Mouse (Mus musculus) bone marrow, adult 2 months (tissue): Measurements from ENCODE around the gene Baz1a. TPM values are rescaled to one million over a fixed set of nuclear protein-coding genes. Genes with fewer than 3 reads are reported as not detected.
A peak's percentile ranks its signal among the peaks of the same experiment; 100 is the strongest.
"Not testable (repeated sequence)": the region's sequence is repeated elsewhere in the genome, so short reads cannot be mapped to it uniquely, and the experiment has no call there.

ENCODE experiments used
- H3K27ac ChIP-seq: fragments of 200-500 bp; 2 replicates; pipeline ENCODE4 v1.5.1; 2012; ENCODE audit warnings: low read depth, mild to moderate bottlenecking, control low read depth, inconsistent platforms, low read length; ENCODE audit not compliant: control insufficient read depth, poor library complexity, insufficient read depth
- H3K4me1 ChIP-seq: fragments of 200-500 bp; 2 replicates; pipeline ENCODE4 v1.6.1; 2011; ENCODE audit warnings: low read length; ENCODE audit not compliant: control insufficient read depth, insufficient read depth
- H3K4me3 ChIP-seq: fragments of 200-500 bp; replicated peaks from 2 replicates; pipeline ENCODE3; 2011; ENCODE audit warnings: mild to moderate bottlenecking, low read depth, low read length, control low read depth; ENCODE audit not compliant: control insufficient read depth
- CTCF ChIP-seq: fragments of 200-500 bp; IDR thresholded peaks from 2 replicates; pipeline ENCODE4 v1.5.1; 2011; ENCODE audit warnings: low read length, control low read depth; ENCODE audit not compliant: control insufficient read depth, insufficient read depth
- POLR2A ChIP-seq: fragments of 200-500 bp; IDR thresholded peaks from 2 replicates; pipeline ENCODE4 v1.6.1; 2011; ENCODE audit warnings: low read depth, mild to moderate bottlenecking, control low read depth, low read length, borderline replicate concordance; ENCODE audit not compliant: control insufficient read depth
- WGBS: fragments of 180-500 bp; shearing (Covaris S2); methylation state at CpG from one replicate; pipeline ENCODE4 v1.1.7; 2018; 5-methylcytosine and 5-hydroxymethylcytosine counted together
- polyA plus RNA-seq: library from polyadenylated mRNA; stranded (reverse); fragments of >200 nt; gene quantifications from 2 replicates; pipeline ENCODE4 v1.2.4, GENCODE M21; 2011; ENCODE audit warnings: low replicate concordance; ENCODE audit not compliant: missing spikeins, insufficient read depth, insufficient read length

The Baz1a gene
- polyA plus RNA-seq, 1 experiment, result 40.3 TPM

DNA sequence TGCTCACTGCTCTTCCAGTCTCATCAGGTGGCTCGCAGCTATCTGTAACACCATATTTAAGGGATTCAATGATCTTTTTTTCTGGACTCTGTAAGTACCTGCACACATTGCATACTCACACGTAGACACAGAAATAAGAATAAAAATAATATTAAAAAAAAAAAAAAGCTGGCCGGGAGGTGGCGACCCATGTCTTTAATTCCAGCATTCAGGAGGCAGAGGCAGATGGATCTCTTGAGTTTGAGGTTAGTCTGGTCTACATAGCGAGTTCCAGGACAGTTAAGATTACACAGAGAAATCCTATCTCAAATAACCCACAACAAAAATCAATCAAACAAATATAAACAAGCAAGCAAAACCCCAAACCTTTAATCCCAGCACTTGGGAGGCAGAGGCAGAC is 10.3 kb downstream of the Baz1a start:
- H3K4me3 ChIP-seq, result no peak overlapping the region
- 88% methylated on average over 5 of the region's 5 CpGs for WGBS

DNA sequence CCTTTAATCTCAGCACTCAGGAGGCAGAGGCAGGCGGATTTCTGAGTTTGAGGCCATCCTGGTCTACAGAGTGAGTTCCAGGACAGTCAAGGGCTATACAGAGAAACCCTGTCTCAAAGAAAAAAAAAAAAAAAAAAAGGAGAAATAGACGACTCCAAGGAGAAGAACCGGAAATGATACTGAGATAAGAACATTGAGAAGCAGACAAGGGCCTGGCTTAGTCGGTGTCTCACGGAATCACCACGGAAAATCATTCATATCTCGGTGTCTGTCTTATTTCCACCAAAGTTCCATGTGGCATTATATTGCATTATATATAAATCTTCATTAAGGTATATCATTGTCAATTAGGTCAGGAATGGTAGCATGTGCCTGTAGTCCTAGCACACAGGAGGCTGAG is 11.6 kb downstream of the Baz1a start:
- WGBS, result 54% methylated on average over 7 of the region's 7 CpGs
- not testable (repeated sequence) for H3K4me1 ChIP-seq, H3K4me3 ChIP-seq, H3K27ac ChIP-seq

More for the DNA sequence above, 10.3 kb downstream of the Baz1a start:
- no peak for TF ChIP-seq CTCF
- no peak for TF ChIP-seq POLR2A
- Histone ChIP-seq H3K27ac (no peak overlapping the region), H3K4me1 (no peaks in the 10 kb centered on the region)

DNA sequence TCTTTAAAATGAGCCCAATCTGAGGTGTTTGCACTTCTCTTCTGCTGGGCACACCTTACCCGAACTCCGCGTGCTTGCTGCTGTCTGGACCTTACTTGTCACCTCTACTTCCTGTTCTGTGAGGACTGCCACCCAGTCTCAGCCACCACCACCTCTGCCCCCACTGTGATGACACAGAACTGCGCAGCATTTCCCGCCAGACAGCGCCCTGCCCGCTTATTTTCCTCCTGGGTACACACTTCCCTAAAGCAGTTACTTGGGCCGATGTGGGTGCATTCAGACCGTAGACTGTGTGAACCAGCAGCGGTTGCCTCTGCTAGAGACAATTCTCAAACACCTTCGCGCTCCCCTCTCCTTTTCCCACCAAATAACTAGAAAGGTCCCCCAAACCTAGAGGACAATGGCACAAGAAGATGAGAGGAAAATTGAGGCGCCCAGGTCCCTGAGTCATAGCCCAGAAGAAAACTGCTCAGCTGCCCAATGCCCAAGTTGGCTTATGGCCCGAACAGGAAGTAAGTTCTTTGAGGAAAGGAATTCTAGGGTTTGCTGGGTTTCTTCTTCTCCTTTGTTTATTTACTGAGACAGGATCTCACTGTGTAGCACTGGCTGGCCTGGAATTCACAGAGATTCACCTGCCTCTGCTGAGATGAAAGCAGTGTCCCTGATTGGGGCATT is 15.0 kb downstream of the Baz1a start:
- H3K4me1 ChIP-seq, result peaks cover 5% of the 10 kb centered on the region
- H3K4me3 ChIP-seq, result peak overlapping the region; percentile 1
- peak overlapping the region; percentile 61 for H3K27ac ChIP-seq
- TF ChIP-seq POLR2A (no peak), CTCF (peak; percentile 4; the same call in 1 of the 2 replicates)
- WGBS, result 4% methylated on average over 14 of the region's 14 CpGs

DNA sequence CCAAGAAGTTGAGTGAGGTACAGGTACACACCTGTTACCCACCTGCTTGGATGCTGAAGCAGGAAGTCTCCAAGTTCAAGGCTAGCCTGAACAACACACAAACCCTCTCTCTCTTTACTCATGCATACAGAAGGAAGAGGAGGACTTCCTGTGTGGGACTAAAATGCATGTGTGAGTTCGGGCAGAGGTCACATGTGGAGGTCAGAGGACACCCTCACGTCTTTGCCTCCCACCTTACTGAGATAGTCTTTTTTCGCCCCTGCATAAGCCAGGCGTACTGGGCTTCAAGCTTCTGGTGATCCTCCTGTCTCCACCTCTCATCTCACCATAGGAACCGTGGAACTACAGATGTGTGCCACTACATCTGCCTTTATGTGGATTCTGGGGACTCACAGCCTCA is 15.7 kb downstream of the Baz1a start:
- peaks cover 5% of the 10 kb centered on the region for H3K4me1 ChIP-seq
- H3K4me3 ChIP-seq, result no peak overlapping the region
- TF ChIP-seq POLR2A (no peak), CTCF (no peak)
- H3K27ac ChIP-seq, result peak overlapping the region; percentile 61; the same call in 1 of the 2 replicates
- 37% methylated on average over 5 of the region's 5 CpGs for WGBS

DNA sequence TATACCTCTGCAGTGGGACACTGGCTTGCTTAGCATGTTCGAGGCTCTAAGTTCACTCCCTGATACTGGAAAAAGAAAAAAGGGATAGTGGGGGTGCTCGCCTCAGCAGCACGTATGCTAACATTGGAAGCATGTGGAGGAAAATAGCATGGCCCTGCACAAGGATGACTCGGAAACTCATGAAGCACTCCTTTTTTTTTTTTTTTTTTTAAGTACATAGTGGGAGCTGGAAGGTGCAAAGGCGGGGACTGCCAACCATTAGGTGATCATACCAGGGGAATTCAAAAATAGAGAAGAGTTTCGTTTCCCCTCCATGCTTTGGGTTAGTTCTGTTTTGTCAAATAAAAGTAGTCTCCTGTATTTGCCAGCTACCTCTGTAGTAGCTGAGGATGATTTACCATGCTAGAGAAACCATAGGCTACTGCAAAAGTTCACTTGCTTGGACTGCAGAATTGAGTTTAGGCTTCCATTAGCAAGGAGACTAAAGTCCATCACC is 17.1 kb downstream of the Baz1a start:
- TF ChIP-seq CTCF (no peak), POLR2A (no peak)
- H3K4me1 ChIP-seq, result peaks cover 6% of the 10 kb centered on the region
- 75% methylated on average over 6 of the region's 6 CpGs for WGBS
- H3K27ac ChIP-seq, result no peak overlapping the region
- no peak overlapping the region for H3K4me3 ChIP-seq

DNA sequence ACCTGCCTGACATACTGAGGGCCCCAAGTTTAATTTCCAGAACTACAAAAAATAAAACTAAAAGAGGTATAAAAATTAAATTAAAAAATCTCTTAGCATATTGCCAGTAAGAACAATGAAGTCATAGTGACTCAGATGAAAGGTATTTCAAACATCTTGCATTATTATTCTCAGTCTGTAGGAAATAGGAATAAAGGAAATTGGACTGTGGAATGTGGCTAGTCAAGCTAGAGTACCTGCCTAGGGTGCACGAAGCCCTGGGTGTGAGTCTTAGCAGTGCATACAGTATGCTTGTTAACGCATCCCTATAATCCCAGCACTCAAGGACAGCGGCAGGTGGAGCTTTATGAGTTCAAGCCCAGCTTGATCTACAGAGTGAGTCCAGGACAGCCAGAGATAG is 18.2 kb downstream of the Baz1a start:
- Histone ChIP-seq H3K4me3 (no peak overlapping the region), H3K4me1 (peaks cover 6% of the 10 kb centered on the region), H3K27ac (no peak overlapping the region)
- TF ChIP-seq POLR2A (no peak), CTCF (no peak)
- 92% methylated on average over 3 of the region's 3 CpGs for WGBS

DNA sequence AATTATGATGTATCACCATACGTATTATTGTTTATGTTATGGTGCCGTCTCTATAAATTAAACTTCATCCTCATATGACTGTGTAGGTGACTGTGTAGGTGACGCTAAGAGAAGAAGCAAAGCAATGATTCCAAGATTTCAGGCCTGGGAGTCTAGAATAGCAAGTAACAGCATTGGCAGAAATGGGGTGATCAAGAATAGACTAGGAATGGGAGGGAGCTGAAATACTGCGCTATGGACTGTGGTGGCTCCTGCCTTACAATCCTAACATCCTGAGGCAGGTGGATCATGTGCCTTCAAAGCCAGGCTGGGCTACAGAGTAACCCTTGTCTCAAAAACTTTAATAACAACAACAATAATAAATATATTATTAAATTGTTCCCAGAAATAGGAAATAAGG is 19.7 kb downstream of the Baz1a start:
- H3K4me1 ChIP-seq, result peaks cover 6% of the 10 kb centered on the region
- H3K27ac ChIP-seq, result no peak overlapping the region
- 84% methylated on average over 4 of the region's 4 CpGs for WGBS
- TF ChIP-seq CTCF, result no peak
- TF ChIP-seq POLR2A, result no peak
- no peak overlapping the region for H3K4me3 ChIP-seq

DNA sequence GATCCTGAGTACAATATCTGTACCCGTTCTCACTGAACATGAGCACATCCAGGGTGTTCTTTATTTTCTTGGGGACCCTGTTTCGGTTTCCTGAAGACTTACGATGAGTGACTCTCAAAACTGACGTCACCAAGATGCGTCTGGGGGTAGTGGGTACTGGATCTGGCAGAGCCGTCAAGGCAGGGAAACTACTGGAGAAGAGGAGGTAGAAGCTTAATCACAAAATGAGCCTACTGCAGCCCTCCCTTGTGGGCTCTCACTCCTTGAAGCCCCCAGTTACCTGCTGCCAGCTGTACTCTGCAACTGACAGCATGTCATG is 20.1 kb downstream of the Baz1a start:
- peak overlapping the region; percentile 74; the same call in 1 of the 2 replicates for H3K27ac ChIP-seq
- 48% methylated on average over 6 of the region's 6 CpGs for WGBS
- H3K4me3 ChIP-seq, result peak overlapping the region; percentile 30
- H3K4me1 ChIP-seq, result peaks cover 6% of the 10 kb centered on the region
- TF ChIP-seq CTCF (no peak), POLR2A (no peak)
